Mouse (Mus musculus) liver, embryonic 16.5 days (tissue): ENCODE results near the gene Midn. TPM values are rescaled to one million over a fixed set of nuclear protein-coding genes. Genes with fewer than 3 reads are reported as not detected.

Source experiments
- ATAC-seq: fragments of 200-750 bp; cut with Nextera tagmentation; 2 replicates; pipeline ENCODE4 v1.8.0; 2017; ENCODE audit warnings: low read depth, mild to moderate bottlenecking, moderate number of reproducible peaks, moderate library complexity
- H3K27ac ChIP-seq: fragments of 300-500 bp; sonication (generic); 2 replicates; pipeline ENCODE4 v1.5.1; 2014; ENCODE audit warnings: mild to moderate bottlenecking, low read length
- H3K27me3 ChIP-seq: fragments of 300-500 bp; sonication (generic); 2 replicates; pipeline ENCODE4 v1.6.1; 2014; ENCODE audit warnings: low read depth, low read length, mixed read lengths; ENCODE audit not compliant: control insufficient read depth, insufficient read depth
- H3K36me3 ChIP-seq: fragments of 300-500 bp; sonication (generic); 2 replicates; pipeline ENCODE4 v1.6.1; 2014; ENCODE audit warnings: mild to moderate bottlenecking; ENCODE audit not compliant: control insufficient read depth, insufficient read depth
- H3K4me1 ChIP-seq: fragments of 300-500 bp; sonication (generic); 2 replicates; pipeline ENCODE4 v1.6.1; 2014; ENCODE audit warnings: low read depth, low read length, mixed read lengths; ENCODE audit not compliant: control insufficient read depth
- H3K4me2 ChIP-seq: fragments of 300-500 bp; sonication (generic); 2 replicates; pipeline ENCODE4 v1.6.1; 2014; ENCODE audit warnings: low read depth, low read length, mixed read lengths
- H3K4me3 ChIP-seq: fragments of 300-500 bp; sonication (generic); 2 replicates; pipeline ENCODE4 v1.5.1; 2014; ENCODE audit warnings: low read depth, mild to moderate bottlenecking, low read length
- H3K9ac ChIP-seq: fragments of 300-500 bp; sonication (generic); 2 replicates; pipeline ENCODE4 v1.6.1; 2014; ENCODE audit warnings: low read depth, low read length
- H3K9me3 ChIP-seq: fragments of 300-500 bp; sonication (generic); replicated peaks from 2 replicates; pipeline ENCODE4 v1.6.1; 2016; ENCODE audit warnings: low read length; ENCODE audit not compliant: control insufficient read depth
- WGBS: fragments of 180-500 bp; shearing (Covaris S2); extraction: QIAGEN DNeasy Blood & Tissue Kit; methylation state at CpG from one replicate; pipeline ENCODE4 v1.1.7; 2014; ENCODE audit not compliant: insufficient replicate concordance; 5-methylcytosine and 5-hydroxymethylcytosine counted together
- polyA plus RNA-seq: library from polyadenylated mRNA; unstranded; fragments of >200 nt; fragmentation: Nextera tagmentation; extraction: Ambion mirVana; gene quantifications from 2 replicates; pipeline ENCODE4 v1.2.1, GENCODE M21; 2015

Midn gene
- polyA plus RNA-seq, 1 experiment from 2014 or later = 2.6 TPM

DNA sequence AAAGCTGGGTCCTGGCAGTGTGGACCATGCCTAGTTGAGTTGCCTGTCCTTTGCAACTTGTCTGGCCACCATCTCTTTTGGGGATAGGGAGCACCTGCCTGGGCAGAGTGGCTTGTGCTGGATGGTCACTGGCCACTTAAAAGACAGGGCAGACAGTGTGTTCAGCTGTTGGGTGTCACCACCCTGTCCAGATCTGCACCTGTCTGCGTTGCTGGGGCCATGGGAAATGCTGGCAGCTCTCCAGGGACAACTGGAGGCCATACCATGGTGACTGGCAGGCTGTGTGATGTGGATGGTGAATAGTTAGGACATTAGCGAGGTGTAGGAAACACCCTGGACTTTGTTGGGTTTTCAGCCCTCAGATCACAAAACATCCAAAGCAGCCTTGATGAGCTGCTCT, 27.9 kb upstream of the Midn start:
- Histone ChIP-seq H3K27me3 (no peaks in the 10 kb centered on the region), H3K27ac (peak overlapping the region; percentile 37; the same call in 1 of the 2 replicates), H3K9ac (peak overlapping the region; percentile 21; the same call in 1 of the 2 replicates), H3K4me2 (peak overlapping the region; percentile 4; the same call in 1 of the 2 replicates), H3K36me3 (peaks cover 45% of the 10 kb centered on the region), H3K4me3 (no peak overlapping the region), H3K9me3 (no peaks in the 10 kb centered on the region), H3K4me1 (peaks cover 72% of the 10 kb centered on the region)
- ATAC-seq = no peak
- 59% methylated on average over 2 of the region's 2 CpGs for WGBS

DNA sequence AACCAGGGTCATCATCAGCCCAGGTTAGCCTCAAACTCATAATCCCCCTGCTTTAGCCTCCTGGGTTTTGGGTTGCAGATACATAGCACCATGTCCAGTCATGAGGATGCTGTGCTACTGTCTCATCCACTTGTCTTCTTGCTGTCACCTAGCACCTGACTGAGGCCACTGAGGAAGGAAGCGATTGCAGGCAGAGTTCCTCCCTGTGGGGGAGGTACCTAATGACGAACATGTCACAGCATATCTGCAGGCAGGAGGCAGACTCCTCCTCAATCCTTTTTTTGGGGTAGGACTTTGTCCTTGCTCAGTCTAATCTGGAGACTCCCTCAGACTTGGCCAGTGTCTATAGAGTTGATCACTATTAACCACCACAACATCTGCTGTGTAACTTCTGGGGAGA, 26.4 kb upstream of the Midn start:
- ATAC-seq = no peak
- Histone ChIP-seq H3K27ac (no peak overlapping the region), H3K9me3 (no peaks in the 10 kb centered on the region), H3K9ac (no peak overlapping the region), H3K36me3 (peaks cover 60% of the 10 kb centered on the region), H3K4me3 (no peak overlapping the region), H3K4me2 (no peak overlapping the region), H3K27me3 (no peaks in the 10 kb centered on the region), H3K4me1 (peaks cover 87% of the 10 kb centered on the region)
- WGBS = 50% methylated on average over 2 of the region's 2 CpGs

DNA sequence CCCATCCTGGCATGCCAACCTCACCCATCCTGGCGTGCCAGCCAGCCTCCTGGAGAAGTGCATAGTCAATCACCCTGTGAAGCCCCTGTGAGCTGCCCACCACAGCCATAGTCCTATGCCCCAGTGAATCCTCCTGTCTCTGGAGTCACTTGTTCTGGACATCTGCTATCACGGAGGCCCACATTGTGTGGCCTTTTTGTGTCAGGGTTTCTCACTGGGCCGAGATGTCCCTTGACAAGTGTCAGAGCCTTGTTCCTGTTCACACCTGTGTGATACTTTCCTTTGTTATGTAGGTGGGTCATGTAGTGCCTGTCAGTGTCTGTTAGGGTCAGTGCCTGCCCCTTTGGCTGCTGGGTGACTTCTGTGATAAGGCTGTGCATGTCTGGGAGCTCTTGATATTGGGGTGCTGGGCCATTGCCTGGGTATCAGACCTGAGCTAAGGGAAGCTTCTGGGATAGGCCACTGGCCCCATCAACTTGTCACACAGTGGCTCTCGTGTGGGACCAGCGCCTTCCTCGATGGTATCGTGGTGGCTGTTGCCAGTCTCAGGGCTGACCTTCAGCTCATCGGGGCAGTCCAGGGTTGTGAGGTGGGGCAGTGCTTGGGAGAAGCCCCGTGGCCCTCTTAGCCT, 24.0 kb upstream of the Midn start:
- Histone ChIP-seq H3K36me3 (peaks cover 75% of the 10 kb centered on the region), H3K9me3 (no peaks in the 10 kb centered on the region), H3K27ac (peak overlapping the region; percentile 88), H3K27me3 (no peaks in the 10 kb centered on the region), H3K4me3 (peak overlapping the region; percentile 35), H3K4me2 (peak overlapping the region; percentile 57), H3K9ac (peak overlapping the region; percentile 34), H3K4me1 (peaks cover 76% of the 10 kb centered on the region)
- 48% methylated on average over 9 of the region's 9 CpGs for WGBS
- ATAC-seq = peak; percentile 89

DNA sequence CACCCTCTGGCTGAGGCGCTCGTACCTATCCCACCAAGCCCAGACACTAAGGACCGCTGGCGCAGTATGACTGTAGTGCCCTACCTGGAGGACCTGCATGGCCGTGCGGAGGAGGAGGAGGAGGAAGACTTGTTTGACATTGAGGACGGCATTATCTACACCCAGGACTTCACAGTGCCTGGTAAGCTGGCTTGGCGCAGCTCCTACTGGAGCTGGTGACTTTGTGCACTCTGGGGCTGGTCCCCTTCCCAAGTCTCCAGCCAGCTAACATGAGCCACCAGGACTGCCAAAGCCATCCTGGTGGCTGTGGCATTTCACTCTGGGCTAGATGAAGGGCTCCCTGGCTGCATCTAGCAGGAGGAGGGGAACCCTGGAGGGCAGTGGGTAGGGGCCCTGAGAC, 20.2 kb upstream of the Midn start:
- Histone ChIP-seq H3K9me3 (no peaks in the 10 kb centered on the region), H3K27ac (no peak overlapping the region), H3K4me1 (peaks cover 54% of the 10 kb centered on the region), H3K27me3 (no peaks in the 10 kb centered on the region), H3K4me3 (no peak overlapping the region), H3K9ac (no peak overlapping the region), H3K4me2 (no peak overlapping the region), H3K36me3 (peaks cover 70% of the 10 kb centered on the region)
- ATAC-seq = no peak
- WGBS = 94% methylated on average over 8 of the region's 8 CpGs

DNA sequence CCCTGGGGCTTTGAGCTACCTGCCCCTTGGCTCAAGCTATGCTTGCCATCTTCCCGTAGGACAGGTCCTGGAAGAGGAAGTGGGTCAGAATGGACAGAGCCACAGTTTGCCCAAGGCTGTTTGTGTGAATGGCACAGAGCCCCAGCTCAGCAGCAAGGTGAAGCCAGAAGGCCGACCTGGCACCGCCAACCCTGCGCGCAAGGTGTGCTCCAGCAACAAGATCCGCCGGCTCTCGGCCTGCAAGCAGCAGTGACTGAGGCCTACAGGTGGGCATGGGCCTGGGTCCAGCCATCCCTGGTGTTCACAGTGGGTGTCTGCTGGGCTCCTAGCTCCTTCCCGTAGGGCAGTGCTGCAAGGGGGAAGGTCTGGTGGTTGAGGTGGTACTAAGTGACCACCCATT, 18.2 kb upstream of the Midn start:
- Histone ChIP-seq H3K4me3 (no peak overlapping the region), H3K4me1 (peaks cover 35% of the 10 kb centered on the region), H3K4me2 (no peak overlapping the region), H3K9me3 (no peaks in the 10 kb centered on the region), H3K36me3 (peaks cover 62% of the 10 kb centered on the region), H3K27ac (no peak overlapping the region), H3K9ac (no peak overlapping the region), H3K27me3 (peaks cover under 1% of the 10 kb centered on the region)
- ATAC-seq = no peak
- WGBS = 89% methylated on average over 9 of the region's 9 CpGs

DNA sequence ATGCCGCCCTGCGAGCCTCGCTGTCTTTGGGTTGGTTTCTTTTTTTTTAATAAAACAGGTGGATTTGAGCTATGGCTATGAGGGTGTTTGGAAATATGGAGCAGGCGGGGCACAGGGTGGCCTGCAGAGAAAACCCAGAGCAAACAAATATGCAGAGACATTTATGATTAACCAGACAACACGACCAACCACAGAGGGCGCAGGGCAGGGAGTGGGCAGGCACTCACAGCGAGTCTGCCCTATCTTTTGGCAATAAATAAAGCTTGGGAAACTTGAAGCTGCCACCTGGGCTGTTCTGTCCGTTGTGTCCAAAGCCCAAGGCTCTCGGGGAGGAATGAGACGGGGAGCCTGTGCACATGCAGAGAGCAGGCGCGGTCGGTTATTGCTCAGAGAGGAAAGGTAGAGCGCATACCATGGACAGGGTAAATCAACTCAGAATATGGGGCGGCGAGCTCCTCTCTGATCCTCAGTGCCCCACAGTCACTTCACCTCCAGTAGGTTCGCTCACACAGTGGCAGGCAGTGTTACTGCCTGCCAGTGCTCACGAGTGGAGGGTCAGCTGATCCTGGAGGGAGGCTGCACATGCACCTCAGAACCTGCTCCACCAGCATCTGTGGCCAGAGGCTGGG, 17.6 kb upstream of the Midn start:
- Histone ChIP-seq H3K9me3 (no peaks in the 10 kb centered on the region), H3K4me3 (no peak overlapping the region), H3K9ac (no peak overlapping the region), H3K4me2 (no peak overlapping the region), H3K27ac (peak overlapping the region; percentile 50; the same call in 1 of the 2 replicates), H3K4me1 (peaks cover 28% of the 10 kb centered on the region), H3K27me3 (peaks cover 5% of the 10 kb centered on the region), H3K36me3 (peaks cover 55% of the 10 kb centered on the region)
- peak; percentile 38 for ATAC-seq
- WGBS = 78% methylated on average over 18 of the region's 18 CpGs

DNA sequence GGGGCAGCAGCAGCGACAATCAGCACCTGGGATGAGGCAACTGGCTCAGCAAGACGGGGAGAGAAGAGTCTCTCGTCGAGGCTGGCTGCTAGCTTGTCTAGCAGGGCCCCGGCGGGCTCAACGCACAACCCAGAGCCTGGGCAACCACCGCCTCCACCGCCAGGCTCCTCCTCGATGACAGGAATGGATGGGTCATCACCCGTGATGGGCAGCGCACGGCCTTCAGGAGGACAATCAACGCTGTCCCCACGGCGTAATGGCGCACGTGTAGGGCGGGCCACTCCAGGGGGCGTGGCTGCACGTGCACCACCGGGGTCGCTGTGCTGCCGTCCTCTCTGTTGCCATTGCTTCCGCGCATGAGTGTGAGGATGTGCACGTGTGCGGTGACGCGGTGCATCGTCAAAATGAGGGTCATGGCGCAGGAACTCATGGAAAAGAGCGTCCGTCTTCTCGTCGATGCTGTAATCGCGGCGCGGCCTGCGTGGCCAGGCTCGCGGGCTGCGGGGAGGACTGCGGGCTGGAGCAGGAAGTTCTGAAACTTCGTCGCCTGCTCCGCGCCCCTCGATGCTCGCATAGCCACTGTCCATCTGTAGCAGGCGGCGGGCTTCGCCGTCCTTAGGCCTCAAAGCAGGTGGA, 16.6 kb upstream of the Midn start:
- no peak overlapping the region for H3K9ac ChIP-seq
- H3K4me2 ChIP-seq = 0 out of 2 replicates have a peak overlapping the region, but pooled peaks have one; percentile 13
- H3K9me3 ChIP-seq = no peaks in the 10 kb centered on the region
- no peak overlapping the region for H3K4me3 ChIP-seq
- peaks cover 19% of the 10 kb centered on the region for H3K4me1 ChIP-seq
- H3K27me3 ChIP-seq = peaks cover 15% of the 10 kb centered on the region
- peaks cover 46% of the 10 kb centered on the region for H3K36me3 ChIP-seq
- 33% methylated on average over 55 of the region's 55 CpGs for WGBS
- ATAC-seq = no peak
- no peak overlapping the region for H3K27ac ChIP-seq

DNA sequence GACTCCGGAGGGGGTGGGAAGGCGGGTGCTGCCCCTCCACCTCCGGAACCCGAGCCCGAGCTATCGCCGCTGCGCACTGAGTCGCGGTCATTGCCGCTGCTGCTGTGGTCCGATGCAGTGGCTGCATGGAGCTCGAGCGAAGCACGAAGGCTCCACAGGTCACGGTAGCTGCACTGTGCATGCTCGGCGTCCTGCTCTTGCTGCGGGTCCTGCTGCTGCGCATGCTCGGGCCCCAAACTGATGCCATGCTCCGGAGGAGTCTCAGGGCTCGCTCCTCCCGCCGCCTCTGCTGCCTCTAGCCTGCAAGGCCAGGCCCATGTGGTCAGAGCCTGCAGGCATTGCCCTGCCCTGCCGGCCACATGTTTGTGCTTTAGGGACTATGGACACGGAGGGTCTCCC, 16.1 kb upstream of the Midn start:
- Histone ChIP-seq H3K4me1 (peaks cover 18% of the 10 kb centered on the region), H3K4me2 (no peak overlapping the region), H3K9ac (no peak overlapping the region), H3K27me3 (peaks cover 20% of the 10 kb centered on the region), H3K27ac (no peak overlapping the region), H3K36me3 (peaks cover 41% of the 10 kb centered on the region), H3K4me3 (no peak overlapping the region), H3K9me3 (no peaks in the 10 kb centered on the region)
- no peak for ATAC-seq
- 59% methylated on average over 27 of the region's 27 CpGs for WGBS
